Mouse (Mus musculus) mature B cell (primary cell): Measurements from ENCODE around the gene Ubl3.

Source experiments
- in situ Hi-C: fragments of 300-500 bp; cut with MboI; formaldehyde crosslinking; loops from 2 replicates; pipeline ENCODE4 v1.14.3; 2019

The Ubl3 gene

DNA sequence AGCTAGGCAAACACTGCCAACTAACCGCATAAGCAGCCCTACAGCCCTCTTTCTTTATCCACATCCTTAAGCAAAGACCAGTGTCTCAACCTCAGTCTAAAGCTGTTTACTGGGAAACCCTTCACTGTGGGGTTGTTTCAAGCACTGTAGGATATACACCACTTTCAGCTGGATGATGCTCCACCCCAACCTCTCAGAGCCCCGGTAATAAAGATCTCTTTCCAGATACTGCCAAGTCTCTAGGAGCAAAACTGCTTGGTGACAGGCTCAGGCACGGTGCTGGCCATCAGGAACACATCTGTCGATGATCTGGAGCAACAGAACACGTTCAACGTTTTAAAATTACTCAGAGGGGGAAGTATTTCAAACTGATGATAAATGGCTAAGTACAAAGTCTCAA lies 25.0 kb downstream of the Ubl3 start:
- in situ Hi-C loops = no loop called here

DNA sequence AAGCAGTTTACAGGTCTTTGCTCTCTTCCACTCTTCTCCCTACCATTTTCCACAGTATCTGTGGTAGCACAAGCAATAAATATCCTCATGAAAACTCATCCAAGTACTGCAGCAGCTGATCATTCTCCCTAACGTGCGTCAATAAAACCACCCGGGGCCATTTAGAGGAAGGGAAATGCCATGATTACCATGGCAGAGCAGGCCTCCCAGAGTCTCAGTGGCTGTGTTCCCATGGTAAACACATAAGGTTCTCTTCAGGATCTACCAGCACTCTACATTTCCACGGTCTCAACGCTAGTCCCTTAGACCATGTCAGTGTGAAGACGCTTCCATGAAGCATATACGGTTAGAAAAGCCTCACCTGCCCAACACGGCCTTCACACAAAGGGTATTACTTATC lies 26.0 kb downstream of the Ubl3 start:
- in situ Hi-C loops = no loop called here

DNA sequence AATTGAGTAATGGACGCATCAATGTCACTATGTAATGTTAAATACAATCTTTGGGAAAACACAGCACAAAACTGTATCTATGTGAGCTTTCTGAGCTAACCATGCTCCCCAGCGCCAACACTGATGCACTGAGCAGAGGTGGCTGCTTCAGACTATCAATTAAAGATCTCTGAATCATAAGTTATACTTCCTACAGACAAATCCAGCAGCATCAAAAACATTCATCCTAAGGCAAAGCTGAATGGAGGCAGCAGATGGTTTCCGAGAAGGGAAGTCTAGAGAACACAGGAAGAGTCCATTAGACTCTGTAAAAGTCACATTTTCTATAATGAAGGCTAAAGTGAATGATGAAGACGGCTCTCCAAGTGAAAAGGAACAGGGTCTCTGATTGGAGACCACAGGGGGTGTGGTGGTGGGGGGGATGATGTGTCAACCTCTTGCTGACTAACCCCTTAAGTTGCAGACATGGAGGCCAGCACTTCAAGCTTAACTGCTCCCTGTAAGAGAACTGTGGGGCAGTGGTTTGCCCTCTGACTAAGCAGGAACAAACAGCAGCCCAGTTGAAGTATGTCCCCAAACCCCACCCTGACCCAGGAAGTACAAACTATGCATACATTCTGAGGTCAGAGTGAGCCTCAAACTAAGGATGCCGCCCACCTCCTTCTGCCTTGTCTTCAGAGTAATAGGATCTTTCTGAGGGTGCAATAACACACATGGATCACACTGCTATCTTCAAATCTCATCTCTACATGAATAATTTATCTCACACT lies 29.2 kb downstream of the Ubl3 start:
- in situ Hi-C loops = no loop called here

DNA sequence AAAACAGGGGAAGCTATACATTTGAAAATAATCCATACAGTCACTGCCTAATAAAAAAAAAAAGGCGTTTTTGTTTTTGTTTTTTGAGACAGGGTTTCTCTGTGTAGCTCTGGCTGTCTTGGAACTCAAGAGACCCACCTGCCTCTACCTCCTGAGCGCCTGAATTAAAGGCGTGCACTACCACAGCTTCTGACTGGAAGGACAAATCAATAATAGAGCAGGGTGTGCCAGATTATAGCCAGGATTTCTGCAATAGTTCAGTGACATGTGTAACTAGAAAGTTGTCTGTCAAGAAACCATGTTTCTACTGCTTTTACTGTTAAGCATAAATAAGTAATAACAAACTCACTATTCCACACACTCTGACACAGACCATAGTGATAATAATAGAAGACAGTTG lies 30.2 kb downstream of the Ubl3 start:
- in situ Hi-C loops = no loop called here

DNA sequence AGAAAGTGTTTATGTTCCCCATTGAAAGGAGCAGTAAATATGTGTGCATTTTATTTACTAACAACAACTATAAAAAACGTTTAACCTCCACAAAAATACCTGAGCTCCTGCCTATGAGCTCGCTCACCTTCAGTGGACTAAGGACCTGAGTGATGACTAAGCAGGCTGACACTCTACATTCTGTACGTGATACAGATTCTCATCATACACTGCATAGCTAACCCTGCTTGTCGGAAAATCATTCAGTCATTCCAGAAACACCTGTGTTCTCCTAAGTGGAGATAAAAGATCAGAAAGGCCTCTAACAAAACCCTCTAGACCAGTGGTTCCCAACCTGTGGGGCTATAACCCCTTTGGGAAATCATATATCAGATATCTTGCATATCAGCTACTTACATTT lies 35.1 kb downstream of the Ubl3 start:
- in situ Hi-C loops = no loop called here

DNA sequence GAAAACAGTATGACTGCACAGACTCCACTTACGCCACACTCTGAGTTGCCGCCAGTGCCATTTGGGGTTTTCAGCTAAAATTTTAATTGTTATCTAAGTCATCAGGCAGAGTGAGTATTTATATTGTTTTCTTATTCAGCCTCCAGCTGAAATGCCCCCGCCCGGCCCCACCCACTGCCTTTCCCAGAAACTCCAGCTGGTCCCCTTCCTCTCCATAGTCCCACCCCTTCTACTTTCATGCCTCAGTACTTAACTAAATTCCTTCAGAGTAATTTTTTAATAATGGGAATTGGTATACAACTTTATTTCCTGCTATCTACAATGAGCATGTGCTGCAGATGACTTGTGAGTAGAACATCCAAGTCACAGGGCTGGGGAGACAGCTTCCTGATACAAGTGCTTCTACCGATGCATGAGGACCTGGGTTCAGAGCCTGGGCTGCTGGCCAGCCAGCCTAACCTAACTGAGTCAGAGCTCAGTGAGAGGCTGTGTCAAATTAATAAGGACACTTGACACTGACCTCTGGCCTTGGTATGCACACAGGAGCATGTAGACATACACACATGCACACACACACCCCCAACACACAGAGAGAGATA lies 40.4 kb downstream of the Ubl3 start:
- in situ Hi-C loops = no loop called here

DNA sequence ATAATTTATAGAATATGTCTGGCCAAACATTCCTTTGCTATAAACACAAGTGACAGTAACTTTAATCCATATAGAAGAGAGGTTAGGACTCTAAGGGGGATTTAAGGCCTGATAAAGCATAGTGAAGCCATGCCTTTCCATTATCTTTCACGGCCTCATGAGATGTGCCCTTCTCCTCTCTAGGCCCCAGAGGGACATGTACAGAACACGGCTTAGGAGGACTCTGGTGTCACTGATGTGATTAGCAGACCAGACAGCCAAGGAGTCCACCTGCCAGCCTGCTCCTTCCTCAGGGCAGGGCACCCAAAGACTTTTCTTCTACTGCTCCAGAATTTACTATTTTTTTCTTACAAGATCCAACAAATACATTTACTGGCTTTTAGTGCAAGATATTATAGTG lies 42.3 kb downstream of the Ubl3 start:
- in situ Hi-C loops = no loop called here

DNA sequence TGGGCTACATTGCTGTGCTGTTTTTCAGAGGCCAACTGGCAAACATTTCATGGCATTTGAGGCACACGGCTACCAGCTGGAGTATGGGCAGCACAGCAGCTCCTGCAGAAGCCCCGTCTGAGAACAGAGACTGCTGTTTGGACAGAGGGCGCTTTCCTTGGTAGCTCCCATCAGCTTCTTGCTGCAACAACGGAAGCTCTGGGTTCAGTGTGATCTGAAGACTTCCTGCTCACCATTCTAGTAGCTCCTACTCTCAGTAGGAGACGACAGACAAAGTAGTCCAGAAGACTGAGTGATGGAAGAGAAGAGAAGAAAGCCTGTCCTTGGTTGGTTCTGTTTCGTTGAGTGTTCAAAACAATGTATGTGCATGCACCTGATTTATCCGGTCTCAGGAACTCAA lies 42.9 kb downstream of the Ubl3 start:
- in situ Hi-C loops = no loop called here

DNA sequence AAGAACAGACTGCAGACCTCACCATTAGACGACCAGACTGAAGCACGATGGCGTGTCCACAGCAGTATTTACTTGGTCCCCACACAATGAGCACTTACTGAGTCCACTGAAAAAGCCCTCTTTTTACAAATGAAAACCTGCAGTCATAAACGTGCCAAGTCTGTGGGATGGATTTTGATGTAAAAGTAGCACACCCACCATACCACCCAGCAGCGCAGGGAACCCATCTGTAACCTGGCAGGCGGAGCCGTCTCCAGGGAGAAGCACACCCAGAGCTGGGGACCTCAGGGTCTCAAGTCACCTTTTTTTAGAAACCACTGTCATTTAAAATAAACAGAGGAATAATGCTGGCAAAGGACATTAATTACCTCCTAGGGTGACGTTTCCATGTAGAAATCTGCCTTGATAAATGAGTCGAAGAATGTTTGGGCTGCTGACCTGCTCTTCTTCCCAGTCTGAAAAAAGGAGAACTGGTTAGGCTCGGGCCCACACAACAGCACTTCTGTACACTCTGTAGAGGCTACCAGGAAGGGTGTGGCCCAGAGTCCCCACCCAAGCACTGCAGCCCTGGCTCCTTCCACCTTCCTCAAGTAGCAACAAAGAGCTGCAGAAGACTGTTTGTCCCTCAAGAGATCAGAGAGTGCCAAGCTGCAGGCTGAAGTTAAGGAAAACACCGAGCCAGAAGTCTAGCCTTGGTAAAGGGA lies 43.5 kb downstream of the Ubl3 start:
- in situ Hi-C loops = no loop called here

DNA sequence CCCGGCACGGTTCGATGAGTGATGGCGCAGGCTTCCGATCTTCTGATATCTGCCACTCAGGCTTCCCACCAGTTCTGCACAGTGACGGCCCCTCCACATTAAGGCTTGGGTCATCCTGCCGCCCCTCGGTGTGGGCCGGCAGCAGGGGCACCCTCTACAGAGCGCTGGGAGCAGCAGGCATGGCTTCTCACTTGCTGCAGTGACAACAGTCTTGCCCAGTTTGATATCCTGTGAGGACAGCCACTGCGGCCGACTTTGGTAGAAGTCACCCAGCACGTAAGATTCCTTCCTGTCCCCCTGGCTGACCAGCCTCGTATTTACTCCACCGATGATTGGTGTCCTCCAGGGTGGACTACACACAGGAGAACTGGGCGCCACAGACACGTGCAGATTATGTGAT lies 47.2 kb downstream of the Ubl3 start:
- in situ Hi-C loops = no loop called here

DNA sequence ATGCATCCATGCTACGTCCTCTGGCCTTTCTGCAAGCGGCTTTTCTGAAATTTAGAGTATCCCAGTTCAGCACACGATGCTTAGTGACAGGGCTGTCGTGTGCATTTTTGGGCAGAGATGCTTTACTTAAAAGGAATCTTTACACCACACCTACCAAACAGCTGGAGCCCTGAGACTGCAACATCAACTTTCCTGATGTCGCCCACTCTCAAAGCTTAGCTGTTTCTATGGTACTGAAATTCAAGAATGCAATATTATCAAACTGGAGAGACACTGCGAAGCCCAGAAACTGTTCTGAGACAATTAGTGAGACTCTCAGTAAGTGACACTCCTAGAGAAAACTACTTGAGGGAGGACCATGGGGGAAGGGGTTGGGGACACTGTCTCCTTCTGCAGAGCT lies 50.4 kb downstream of the Ubl3 start:
- in situ Hi-C loops = no loop called here

DNA sequence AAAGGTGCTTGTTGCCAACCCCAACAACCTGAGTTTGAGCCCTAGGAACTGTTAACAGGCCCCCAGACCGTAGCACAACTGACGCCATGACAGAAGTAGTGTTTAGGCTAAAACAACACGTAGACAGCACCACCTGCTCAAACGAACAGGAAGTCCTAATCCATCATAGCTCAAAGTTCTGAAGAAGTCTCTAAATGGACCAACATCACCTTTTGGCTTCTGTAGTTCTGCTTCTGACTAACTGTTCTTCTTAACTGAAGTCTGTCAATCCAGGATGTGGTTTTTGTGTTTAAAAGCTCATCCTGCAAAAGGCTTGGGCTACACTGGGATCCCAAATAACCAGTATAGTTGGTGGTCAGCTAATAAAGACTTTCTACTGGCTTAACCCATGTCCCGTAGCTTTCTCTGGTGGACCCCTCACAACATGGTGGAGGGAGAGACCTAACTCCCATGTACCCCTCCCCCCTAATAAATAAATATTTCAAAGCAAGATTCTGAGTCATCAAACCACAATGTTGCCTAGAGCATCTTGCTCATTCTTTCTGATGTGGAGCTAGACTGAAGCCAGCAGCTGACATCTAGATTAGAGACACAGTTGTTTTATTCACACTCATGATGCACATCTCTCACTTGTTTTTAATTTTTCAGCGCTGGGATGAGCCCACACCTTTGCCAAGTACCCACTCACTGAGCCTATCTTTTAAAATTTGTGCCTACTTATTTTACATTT lies 51.2 kb downstream of the Ubl3 start:
- in situ Hi-C loops = no loop called here

DNA sequence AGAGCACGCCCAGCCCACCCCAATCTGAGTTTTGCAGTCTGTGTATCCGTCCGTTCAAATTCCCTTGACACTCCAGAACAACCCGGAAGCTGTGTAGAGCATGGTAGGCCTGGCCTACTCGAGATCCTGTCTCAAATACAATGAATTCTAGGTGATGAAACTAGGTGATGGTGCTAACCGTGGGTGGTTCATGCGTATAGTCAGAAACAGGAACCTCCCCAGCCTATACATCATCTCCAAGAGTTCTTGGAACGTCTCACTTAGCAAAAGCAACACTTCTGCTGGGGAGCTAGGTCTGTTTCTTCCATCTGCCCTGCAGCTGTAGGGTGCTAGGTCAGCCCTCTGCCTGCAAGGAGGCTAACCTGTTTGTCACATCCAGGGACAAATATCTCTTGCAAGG lies 52.1 kb downstream of the Ubl3 start:
- in situ Hi-C loops = no loop called here

DNA sequence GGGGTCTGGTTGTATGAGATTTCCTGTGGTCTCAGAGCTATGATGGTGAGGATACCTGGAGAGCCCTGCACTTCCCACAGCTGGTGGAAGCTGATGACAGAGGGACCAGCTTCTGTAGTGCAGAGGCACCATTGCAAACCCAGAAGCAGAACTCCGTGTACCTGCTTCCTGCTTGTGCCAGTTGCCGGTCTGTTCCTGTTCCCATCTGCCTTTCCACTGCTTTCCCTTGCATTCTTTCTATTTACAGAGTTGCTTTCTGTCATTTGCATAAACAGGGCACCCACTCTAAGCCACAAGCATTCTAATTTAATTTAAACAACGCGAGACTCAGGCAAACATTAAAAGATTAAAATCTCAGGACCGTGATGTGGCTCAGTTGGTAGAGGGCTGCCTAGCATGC lies 53.0 kb downstream of the Ubl3 start:
- in situ Hi-C loops = no loop called here

DNA sequence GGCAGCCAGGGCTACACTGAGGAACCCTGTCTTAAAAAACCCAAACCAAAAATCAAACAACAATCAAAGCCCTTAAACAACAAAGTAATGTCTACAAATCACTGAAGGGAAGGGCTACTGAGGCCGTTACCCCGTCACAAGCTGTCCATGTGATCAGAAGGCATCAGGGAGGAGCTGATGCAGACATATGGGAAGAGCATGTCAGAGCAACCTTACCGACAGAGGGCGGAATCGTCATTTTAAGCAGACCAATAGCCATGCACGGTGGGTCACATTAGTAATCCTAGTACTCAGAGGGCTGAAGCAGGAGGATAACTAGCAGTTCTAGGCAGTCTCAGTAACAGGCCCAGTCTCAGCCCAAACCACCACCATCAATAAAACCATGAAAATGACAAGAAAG lies 56.6 kb downstream of the Ubl3 start:
- in situ Hi-C loops = no loop called here

DNA sequence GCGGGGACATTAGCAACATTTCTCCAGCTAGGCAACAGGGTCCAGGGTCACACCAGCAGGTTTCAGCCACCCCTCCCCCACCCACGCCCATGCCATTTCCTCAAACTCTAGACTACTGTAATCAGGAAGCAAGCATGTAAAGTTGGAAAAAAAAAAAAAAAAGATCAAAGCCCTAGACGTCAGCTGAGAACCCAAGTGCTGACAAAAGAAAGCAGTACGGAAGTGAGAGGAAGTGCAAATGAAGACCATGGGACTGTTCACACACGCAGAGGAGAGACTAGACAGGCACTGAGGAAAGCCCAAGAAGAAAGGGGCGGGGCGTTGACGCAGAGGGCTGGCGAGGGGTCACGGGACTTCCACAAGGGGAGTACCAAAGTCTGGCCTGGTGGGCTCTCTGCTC lies 57.4 kb downstream of the Ubl3 start:
- in situ Hi-C loops = no loop called here

DNA sequence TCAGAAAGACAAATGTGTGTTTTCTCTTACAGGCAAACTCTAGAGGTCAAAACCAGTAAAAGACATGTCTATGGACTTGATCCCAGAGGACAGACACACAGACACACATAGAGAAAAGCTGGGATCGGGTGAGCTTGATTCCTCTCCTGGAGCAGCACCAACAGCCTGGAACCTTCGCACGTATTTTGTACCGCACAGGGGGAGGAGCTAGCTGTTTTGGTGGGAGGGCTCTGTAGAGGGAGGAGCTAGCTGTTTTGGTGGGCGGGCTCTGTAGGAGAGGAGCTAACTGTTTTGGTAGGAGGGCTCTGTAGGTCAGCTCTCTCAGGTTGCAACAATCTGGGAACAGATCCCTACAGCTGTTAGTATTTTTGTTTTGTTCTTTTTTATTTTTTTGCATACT lies 58.3 kb downstream of the Ubl3 start:
- in situ Hi-C loops = no loop called here

DNA sequence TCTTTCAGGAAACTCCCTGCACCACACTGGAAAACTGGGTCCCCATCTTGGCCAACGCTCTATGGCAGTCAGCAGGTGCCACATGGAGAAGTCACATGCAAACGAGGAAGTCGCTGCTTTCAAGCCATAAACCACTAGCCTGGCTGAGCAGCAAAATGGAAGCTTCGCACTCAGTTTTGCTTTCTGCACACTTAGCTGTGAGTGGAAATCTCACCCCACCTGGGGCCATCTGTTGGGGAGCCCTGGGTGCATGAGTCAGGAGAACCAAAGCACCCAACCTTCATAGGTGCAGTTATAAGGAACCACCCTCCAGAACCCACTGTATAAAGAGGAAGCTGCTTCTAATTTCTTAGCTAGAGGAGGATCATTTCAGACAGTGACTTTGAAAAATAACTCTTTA lies 59.6 kb downstream of the Ubl3 start:
- in situ Hi-C loops = no loop called here

DNA sequence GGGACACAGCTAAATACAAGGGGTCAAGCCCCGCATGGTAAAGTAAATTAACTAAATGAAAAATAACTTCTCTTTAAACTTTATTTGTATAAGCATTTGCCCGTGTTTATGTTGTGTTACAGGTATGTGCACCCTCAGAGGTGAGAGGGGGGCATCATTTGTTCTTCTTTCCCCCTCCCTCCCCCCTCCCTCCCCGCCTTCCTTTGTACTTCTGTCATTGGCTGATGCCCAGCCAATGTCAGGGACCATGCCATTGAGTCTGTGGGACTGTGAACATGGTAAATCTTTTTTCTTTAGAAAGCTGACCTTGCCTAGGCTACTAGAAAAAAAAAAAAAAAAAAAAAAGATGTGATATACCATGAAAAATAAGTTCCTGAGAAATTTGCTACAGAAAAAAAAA lies 62.2 kb downstream of the Ubl3 start:
- in situ Hi-C loops = no loop called here

DNA sequence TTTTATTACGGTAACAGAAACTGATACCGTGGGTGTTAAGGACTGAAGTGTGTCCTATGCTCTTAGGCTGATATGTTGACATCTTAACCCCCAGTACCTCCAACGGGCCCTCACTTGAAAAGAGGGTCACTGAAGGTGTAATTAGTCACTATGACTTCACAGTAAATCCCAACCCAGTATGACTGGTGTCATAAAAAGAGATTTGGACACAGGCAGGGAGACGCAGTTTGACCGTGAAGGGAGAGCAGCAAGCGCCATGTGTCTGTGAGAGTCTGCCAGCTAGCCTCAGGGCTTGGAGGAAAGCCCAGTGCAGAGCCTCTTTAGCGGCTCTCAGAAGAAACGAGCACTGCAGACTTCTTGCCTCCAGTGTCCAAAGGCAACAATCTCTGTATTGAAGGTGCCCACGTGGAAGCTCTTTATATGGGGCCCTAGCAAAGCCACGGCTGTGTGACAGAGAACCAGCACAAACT lies 62.8 kb downstream of the Ubl3 start:
- in situ Hi-C loops = no loop called here

DNA sequence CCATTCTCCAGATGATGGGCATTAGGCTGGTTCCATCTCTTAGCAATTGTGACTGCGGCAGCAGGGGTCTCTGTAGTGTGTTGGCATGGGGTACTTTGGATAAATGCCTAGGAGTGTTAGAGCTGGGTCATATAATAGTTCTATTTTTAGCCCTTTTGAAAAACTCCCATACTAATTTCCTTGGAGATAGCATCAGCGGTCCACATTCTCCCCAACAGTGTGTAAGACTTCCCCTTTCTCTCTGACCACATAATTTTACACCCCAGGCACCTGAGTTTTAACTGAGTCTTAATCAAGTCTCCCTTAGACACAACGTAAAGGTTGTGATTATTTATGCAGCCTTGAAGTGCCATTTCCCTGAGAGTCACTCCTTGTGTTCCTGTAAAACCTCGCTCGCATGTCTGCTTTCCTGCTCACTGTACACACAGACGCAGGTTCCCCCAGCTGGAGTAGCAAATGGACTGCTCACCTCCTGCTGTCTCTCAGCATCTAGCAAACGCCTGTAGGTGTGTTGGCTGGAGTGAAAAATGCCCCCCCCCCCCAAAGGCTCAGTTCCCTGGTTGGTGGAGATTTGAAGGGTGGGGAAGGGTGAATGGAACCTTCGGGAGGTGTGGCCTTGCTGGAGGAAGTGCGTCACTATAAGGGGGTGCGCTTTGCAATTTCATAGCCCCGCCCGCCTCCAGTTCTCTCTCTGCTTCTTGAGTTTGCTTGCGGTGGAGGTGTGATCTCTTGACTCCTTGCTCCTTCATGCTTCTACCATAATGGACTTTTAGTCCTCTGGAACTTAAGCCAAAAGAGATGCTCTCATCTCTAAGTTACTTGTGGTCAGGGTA lies 63.5 kb downstream of the Ubl3 start:
- in situ Hi-C loops = no loop called here

DNA sequence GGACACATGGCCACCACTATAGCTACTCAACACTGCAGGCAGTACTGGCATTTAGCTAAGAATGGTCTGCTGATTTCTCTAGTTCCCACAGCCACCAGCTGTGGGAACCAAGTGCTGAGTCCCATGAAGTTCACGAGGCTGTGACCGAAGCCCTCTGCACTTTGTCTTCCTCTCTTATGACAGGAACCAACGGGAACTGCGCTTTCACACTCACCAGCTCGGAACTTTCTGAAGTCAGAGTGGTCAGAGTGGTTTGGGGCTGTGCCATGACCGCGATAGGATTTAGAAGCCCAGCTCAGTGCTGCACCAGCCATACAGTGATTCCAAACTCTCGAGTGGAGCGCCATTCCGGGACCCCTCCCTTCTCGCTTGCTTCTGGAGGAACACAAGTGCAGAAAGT lies 66.4 kb downstream of the Ubl3 start:
- in situ Hi-C loops = no loop called here
